Mouse (Mus musculus) olfactory bulb, adult 2 months (tissue): Measurements from ENCODE around the gene Tmppe. TPM values are rescaled to one million over a fixed set of nuclear protein-coding genes. Genes with fewer than 3 reads are reported as not detected.
A peak's percentile ranks its signal among the peaks of the same experiment; 100 is the strongest.

Experiments used
- H3K27ac ChIP-seq: fragments of 200-500 bp; 2 replicates; pipeline ENCODE4 v1.5.1; 2012; ENCODE audit warnings: low read depth, low read length; ENCODE audit not compliant: insufficient read depth
- H3K4me1 ChIP-seq: fragments of 200-500 bp; 2 replicates; pipeline ENCODE4 v1.6.1; 2012; ENCODE audit warnings: low read length; ENCODE audit not compliant: control insufficient read depth, insufficient read depth
- H3K4me3 ChIP-seq: fragments of 200-500 bp; 2 replicates; pipeline ENCODE4 v1.5.1; 2012; ENCODE audit warnings: mild to moderate bottlenecking, low read depth, low read length, moderate library complexity; ENCODE audit not compliant: insufficient read depth
- CTCF ChIP-seq: fragments of 200-500 bp; IDR thresholded peaks from 2 replicates; pipeline ENCODE4 v1.5.1; 2012; ENCODE audit warnings: low read depth, mild to moderate bottlenecking, low read length, moderate library complexity; ENCODE audit not compliant: insufficient read depth
- POLR2A ChIP-seq: fragments of 200-500 bp; IDR thresholded peaks from 2 replicates; pipeline ENCODE4 v1.6.1; 2012; ENCODE audit warnings: mild to moderate bottlenecking, low read depth, low read length, moderate library complexity; ENCODE audit not compliant: insufficient read depth
- WGBS: fragments of 180-500 bp; shearing (Covaris S2); methylation state at CpG from one replicate; pipeline ENCODE4 v1.1.7; 2018; 5-methylcytosine and 5-hydroxymethylcytosine counted together
- polyA plus RNA-seq: library from polyadenylated mRNA; stranded (reverse); fragments of >200 nt; gene quantifications from 2 replicates; pipeline ENCODE4 v1.2.4, GENCODE M21; 2012; ENCODE audit warnings: low replicate concordance; ENCODE audit not compliant: missing spikeins, insufficient read depth, insufficient read length

Tmppe gene
- polyA plus RNA-seq, 1 experiment, result not detected

GRCm38 (mm10) chr9:114415701-114416100, 14.8 kb downstream of the Tmppe start:
- TF ChIP-seq CTCF (peak; percentile 61), POLR2A (no peak)
- Histone ChIP-seq H3K4me1 (no peaks in the 10 kb centered on the region), H3K27ac (no peak overlapping the region), H3K4me3 (no peak overlapping the region)
- WGBS, result 25% methylated on average over 11 of the region's 11 CpGs

GRCm38 (mm10) chr9:114416646-114417517, 16.0 kb downstream of the Tmppe start:
- H3K27ac ChIP-seq, result no peak overlapping the region
- no peaks in the 10 kb centered on the region for H3K4me1 ChIP-seq
- no peak overlapping the region for H3K4me3 ChIP-seq
- TF ChIP-seq POLR2A (no peak), CTCF (no peak)
- 93% methylated on average over 21 of the region's 21 CpGs for WGBS

DNA sequence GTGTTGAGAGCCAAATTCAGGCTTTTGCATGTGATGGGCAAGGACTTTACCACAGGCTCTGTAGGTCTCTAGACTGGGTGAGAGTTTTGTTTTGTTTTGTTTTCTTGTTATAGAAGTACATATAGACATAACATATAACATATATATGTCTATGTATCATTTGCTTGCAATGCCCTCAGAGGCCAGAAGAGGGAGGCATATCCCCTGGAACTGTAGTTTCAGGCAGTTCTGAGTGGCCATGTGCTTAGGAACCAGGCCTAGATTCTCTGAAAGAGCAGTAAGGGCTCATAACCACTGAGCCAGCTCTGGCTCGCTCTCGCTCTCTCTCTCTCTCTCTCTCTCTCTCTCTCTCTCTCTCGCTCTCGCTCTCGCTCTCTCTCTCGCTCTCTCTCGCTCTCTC, 17.3 kb downstream of the Tmppe start:
- Histone ChIP-seq H3K27ac (no peak overlapping the region), H3K4me3 (no peak overlapping the region), H3K4me1 (no peaks in the 10 kb centered on the region)
- TF ChIP-seq CTCF (no peak), POLR2A (no peak)
- 77% methylated on average over 7 of the region's 7 CpGs for WGBS

- Histone ChIP-seq H3K4me1 (no peaks in the 10 kb centered on the region), H3K4me3 (no peak overlapping the region), H3K27ac (no peak overlapping the region)
- no peak for TF ChIP-seq POLR2A
- no peak for TF ChIP-seq CTCF
- WGBS, result 83% methylated on average over 8 of the region's 8 CpGs
These were observed 19.5 kb downstream of the Tmppe start for GRCm38 (mm10) chr9:114420443-114420842.

DNA sequence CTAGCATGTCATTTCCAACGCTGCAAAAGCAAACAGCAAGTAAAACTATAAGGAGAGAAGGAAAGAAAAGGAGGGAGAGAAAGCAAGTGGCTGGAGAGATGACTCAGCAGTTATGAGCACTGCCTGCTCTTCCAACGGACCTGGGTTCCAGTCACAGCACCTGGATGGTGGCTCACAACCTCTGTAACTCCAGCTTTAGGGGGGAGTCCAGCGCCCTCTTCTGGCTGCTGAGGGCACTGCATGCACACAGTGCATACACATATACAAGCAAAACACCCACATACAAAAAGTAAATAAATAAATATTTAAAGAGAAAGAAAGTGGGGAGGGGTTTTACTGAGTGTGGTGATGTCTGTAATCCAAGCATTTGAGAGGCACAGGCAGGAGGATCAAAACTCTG, 20.1 kb downstream of the Tmppe start:
- H3K27ac ChIP-seq, result no peak overlapping the region
- no peaks in the 10 kb centered on the region for H3K4me1 ChIP-seq
- WGBS, result 77% methylated on average over 3 of the region's 3 CpGs
- H3K4me3 ChIP-seq, result no peak overlapping the region
- TF ChIP-seq CTCF, result no peak
- no peak for TF ChIP-seq POLR2A

- 94% methylated on average over 7 of the region's 7 CpGs for WGBS
- TF ChIP-seq POLR2A (no peak), CTCF (no peak)
- no peak overlapping the region for H3K27ac ChIP-seq
- no peak overlapping the region for H3K4me3 ChIP-seq
- no peaks in the 10 kb centered on the region for H3K4me1 ChIP-seq
These were observed 20.9 kb downstream of the Tmppe start for GRCm38 (mm10) chr9:114421797-114422196.

- 98% methylated on average over 5 of the region's 5 CpGs for WGBS
- H3K4me1 ChIP-seq, result peaks cover 5% of the 10 kb centered on the region; the same call in 1 of the 2 replicates
- no peak for TF ChIP-seq CTCF
- TF ChIP-seq POLR2A, result no peak
These were observed 24.7 kb downstream of the Tmppe start for GRCm38 (mm10) chr9:114425576-114425975.

DNA sequence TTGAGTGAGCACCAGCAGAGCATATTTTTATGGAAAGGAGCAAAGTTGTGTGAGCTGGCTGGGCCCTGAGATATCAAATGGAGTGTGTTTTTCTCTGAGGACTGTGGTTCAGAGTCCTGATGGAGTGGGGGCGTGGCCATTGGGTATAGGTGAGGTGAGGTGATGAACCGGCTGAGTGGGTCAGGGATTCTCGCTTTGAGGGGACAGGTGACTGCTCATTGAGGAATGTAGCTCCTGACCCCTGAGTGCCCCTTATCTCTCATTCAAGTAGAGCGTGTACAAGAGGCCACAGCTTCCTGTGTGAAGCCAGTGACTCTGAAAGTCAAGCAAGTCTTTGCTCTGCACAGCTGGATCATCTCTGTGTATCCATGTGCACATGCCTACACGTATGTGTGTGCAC, 25.3 kb downstream of the Tmppe start:
- Histone ChIP-seq H3K27ac (no peak overlapping the region), H3K4me1 (peaks cover 5% of the 10 kb centered on the region; the same call in 1 of the 2 replicates), H3K4me3 (no peak overlapping the region)
- 90% methylated on average over 5 of the region's 5 CpGs for WGBS
- no peak for TF ChIP-seq CTCF
- TF ChIP-seq POLR2A, result no peak

More at GRCm38 (mm10) chr9:114425576-114425975, 24.7 kb downstream of the Tmppe start:
- Histone ChIP-seq H3K27ac (no peak overlapping the region), H3K4me3 (no peak overlapping the region)

DNA sequence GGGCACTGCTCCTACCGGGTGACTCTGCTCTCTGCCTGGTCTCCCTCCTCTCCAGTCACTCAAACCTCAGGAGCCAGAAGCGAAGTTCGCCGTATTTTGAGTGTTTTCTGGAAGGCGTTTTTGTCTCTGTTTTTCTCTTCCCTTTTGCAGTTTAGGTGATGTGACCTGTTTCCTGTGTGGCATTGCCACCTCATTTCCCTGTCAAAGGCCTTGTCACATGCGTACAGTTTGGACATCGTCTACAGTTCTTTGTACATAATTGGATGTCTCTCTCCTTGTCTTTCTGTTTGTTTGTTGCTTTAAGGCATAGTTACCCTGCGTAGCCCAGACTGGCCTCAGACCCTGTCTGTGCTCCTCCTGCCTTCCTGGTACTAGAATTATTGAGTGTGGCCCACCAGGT, 26.5 kb downstream of the Tmppe start:
- no peak overlapping the region for H3K4me3 ChIP-seq

More for the DNA sequence above, 26.5 kb downstream of the Tmppe start:
- 90% methylated on average over 8 of the region's 8 CpGs for WGBS
- H3K27ac ChIP-seq, result no peak overlapping the region
- peaks cover 5% of the 10 kb centered on the region; the same call in 1 of the 2 replicates for H3K4me1 ChIP-seq
- no peak for TF ChIP-seq POLR2A
- no peak for TF ChIP-seq CTCF
